Mouse (Mus musculus): ENCODE measurements around the gene Gm21981. TPM values are rescaled to one million over a fixed set of nuclear protein-coding genes. Genes with fewer than 3 reads are reported as not detected.
A peak's percentile ranks its signal among the peaks of the same experiment; 100 is the strongest.

Gene Gm21981
- polyA plus RNA-seq, 1 experiment from 2014 or later = not detected

GRCm38 (mm10) chr17:47702548-47703345 lies 8.5 kb upstream of the Gm21981 start:
- WGBS (ENCODE audit: insufficient replicate concordance) = 40% methylated on average over 28 of the region's 28 CpGs
- Histone ChIP-seq H3K4me2 (no peak overlapping the region), H3K4me3 (replicated peaks) (no peak overlapping the region), H3K27me3 (peaks cover 60% of the 10 kb centered on the region), H3K36me3 (replicated peaks) (no peaks in the 10 kb centered on the region), H3K27ac (replicated peaks) (no peak overlapping the region), H3K9ac (no peak overlapping the region), H3K9me3 (replicated peaks) (no peaks in the 10 kb centered on the region), H3K4me1 (replicated peaks) (peaks cover 14% of the 10 kb centered on the region)
- ATAC-seq (ENCODE audit: insufficient read depth) = no peak; the same call in 1 of the 2 replicates

- Histone ChIP-seq H3K4me1 (replicated peaks) (peaks cover 14% of the 10 kb centered on the region), H3K27me3 (peaks cover 63% of the 10 kb centered on the region), H3K9me3 (replicated peaks) (no peaks in the 10 kb centered on the region), H3K9ac (no peak overlapping the region), H3K4me3 (replicated peaks) (no peak overlapping the region), H3K4me2 (no peak overlapping the region), H3K27ac (replicated peaks) (no peak overlapping the region), H3K36me3 (replicated peaks) (no peaks in the 10 kb centered on the region)
- ATAC-seq (ENCODE audit: insufficient read depth) = no peak
- 68% methylated on average over 9 of the region's 9 CpGs for WGBS (ENCODE audit: insufficient replicate concordance)
These were observed 7.5 kb upstream of the Gm21981 start for GRCm38 (mm10) chr17:47701793-47702192.

GRCm38 (mm10) chr17:47699055-47699454 lies 4.8 kb upstream of the Gm21981 start:
- Histone ChIP-seq H3K4me3 (replicated peaks) (no peak overlapping the region), H3K27me3 (peaks cover 67% of the 10 kb centered on the region), H3K4me1 (replicated peaks) (peaks cover 33% of the 10 kb centered on the region), H3K27ac (replicated peaks) (peak overlapping the region; percentile 41; the same call in 1 of the 2 replicates), H3K9ac (no peak overlapping the region), H3K36me3 (replicated peaks) (no peaks in the 10 kb centered on the region), H3K9me3 (replicated peaks) (no peaks in the 10 kb centered on the region), H3K4me2 (no peak overlapping the region)
- 60% methylated on average over 2 of the region's 2 CpGs for WGBS (ENCODE audit: insufficient replicate concordance)
- no peak for ATAC-seq (ENCODE audit: insufficient read depth)

- no peak overlapping the region for H3K27ac ChIP-seq (replicated peaks)
- no peak overlapping the region for H3K9ac ChIP-seq
- WGBS (ENCODE audit: insufficient replicate concordance) = 69% methylated on average over 10 of the region's 10 CpGs
- H3K9me3 ChIP-seq (replicated peaks) = no peaks in the 10 kb centered on the region
- H3K4me2 ChIP-seq = no peak overlapping the region
- no peak for ATAC-seq (ENCODE audit: insufficient read depth)
- peaks cover 38% of the 10 kb centered on the region for H3K4me1 ChIP-seq (replicated peaks)
- no peaks in the 10 kb centered on the region for H3K36me3 ChIP-seq (replicated peaks)
- H3K4me3 ChIP-seq (replicated peaks) = no peak overlapping the region
- H3K27me3 ChIP-seq = peaks cover 68% of the 10 kb centered on the region
These were observed 3.9 kb upstream of the Gm21981 start for GRCm38 (mm10) chr17:47698156-47698555.

GRCm38 (mm10) chr17:47695337-47695710 lies 1.1 kb upstream of the Gm21981 start:
- Histone ChIP-seq H3K27me3 (peaks cover 72% of the 10 kb centered on the region), H3K27ac (replicated peaks) (no peak overlapping the region)
- 0% methylated on average over 23 of the region's 23 CpGs for WGBS (ENCODE audit: insufficient replicate concordance)

GRCm38 (mm10) chr17:47694503-47695336 lies 465 bp upstream of the Gm21981 start, which contains the start of gene Prickle4:
TSS of gene Prickle4 (minus strand) at chr17:47694736.
- 0 out of 2 replicates have a peak within 1 kb of the TSS, but pooled peaks have one; percentile 48 for H3K27ac ChIP-seq (replicated peaks)
- peak; percentile 86 for ATAC-seq (ENCODE audit: insufficient read depth)
- peak within 1 kb of the TSS; percentile 63 for H3K9ac ChIP-seq
- under 1% methylated on average over 73 of the region's 82 CpGs for WGBS (ENCODE audit: insufficient replicate concordance)
- no peaks in the 10 kb centered on the region for H3K9me3 ChIP-seq (replicated peaks)
- H3K27me3 ChIP-seq = peaks cover 73% of the 10 kb centered on the region
- peak within 1 kb of the TSS; percentile 67 for H3K4me3 ChIP-seq (replicated peaks)
- peaks cover 32% of the 10 kb centered on the region for H3K4me1 ChIP-seq (replicated peaks)
- no peaks in the 10 kb centered on the region for H3K36me3 ChIP-seq (replicated peaks)
- peak within 1 kb of the TSS; percentile 95 for H3K4me2 ChIP-seq

More at GRCm38 (mm10) chr17:47695337-47695710, 1.1 kb upstream of the Gm21981 start:
- H3K9me3 ChIP-seq (replicated peaks) = no peaks in the 10 kb centered on the region
- no peaks in the 10 kb centered on the region for H3K36me3 ChIP-seq (replicated peaks)
- H3K4me1 ChIP-seq (replicated peaks) = peaks cover 36% of the 10 kb centered on the region
- H3K9ac ChIP-seq = peak overlapping the region; percentile 63
- peak overlapping the region; percentile 67 for H3K4me3 ChIP-seq (replicated peaks)
- peak overlapping the region; percentile 95 for H3K4me2 ChIP-seq
- ATAC-seq (ENCODE audit: insufficient read depth) = no peak

GRCm38 (mm10) chr17:47693671-47694441 lies 399 bp downstream of the Gm21981 start:
- WGBS (ENCODE audit: insufficient replicate concordance) = 47% methylated on average over 13 of the region's 13 CpGs
- Histone ChIP-seq H3K36me3 (replicated peaks) (no peaks in the 10 kb centered on the region), H3K9ac (no peak overlapping the region), H3K4me1 (replicated peaks) (peaks cover 35% of the 10 kb centered on the region), H3K9me3 (replicated peaks) (no peaks in the 10 kb centered on the region), H3K4me3 (replicated peaks) (peak overlapping the region; percentile 67), H3K27me3 (peaks cover 78% of the 10 kb centered on the region), H3K27ac (replicated peaks) (no peak overlapping the region), H3K4me2 (peak overlapping the region; percentile 95)
- ATAC-seq (ENCODE audit: insufficient read depth) = no peak

GRCm38 (mm10) chr17:47691650-47692049 lies 2.6 kb downstream of the Gm21981 start:
- no peak overlapping the region for H3K4me2 ChIP-seq
- no peak overlapping the region for H3K4me3 ChIP-seq (replicated peaks)
- no peaks in the 10 kb centered on the region for H3K9me3 ChIP-seq (replicated peaks)
- 77% methylated on average over 3 of the region's 3 CpGs for WGBS (ENCODE audit: insufficient replicate concordance)
- H3K4me1 ChIP-seq (replicated peaks) = peaks cover 56% of the 10 kb centered on the region
- peaks cover 5% of the 10 kb centered on the region; the same call in 1 of the 2 replicates for H3K36me3 ChIP-seq (replicated peaks)
- no peak overlapping the region for H3K27ac ChIP-seq (replicated peaks)
- no peak overlapping the region for H3K9ac ChIP-seq
- ATAC-seq (ENCODE audit: insufficient read depth) = no peak
- peaks cover 63% of the 10 kb centered on the region for H3K27me3 ChIP-seq

- Histone ChIP-seq H3K36me3 (replicated peaks) (peaks cover 22% of the 10 kb centered on the region), H3K4me2 (no peak overlapping the region), H3K9ac (no peak overlapping the region), H3K4me1 (replicated peaks) (peaks cover 51% of the 10 kb centered on the region), H3K4me3 (replicated peaks) (0 out of 2 replicates have a peak overlapping the region, but pooled peaks have one; percentile 86), H3K9me3 (replicated peaks) (no peaks in the 10 kb centered on the region), H3K27me3 (peaks cover 45% of the 10 kb centered on the region), H3K27ac (replicated peaks) (no peak overlapping the region)
- WGBS (ENCODE audit: insufficient replicate concordance) = 59% methylated on average over 8 of the region's 8 CpGs
- no peak for ATAC-seq (ENCODE audit: insufficient read depth)
These were observed 4.4 kb downstream of the Gm21981 start for GRCm38 (mm10) chr17:47689894-47690293.

- peaks cover 35% of the 10 kb centered on the region for H3K27me3 ChIP-seq
- ATAC-seq (ENCODE audit: insufficient read depth) = peak; percentile 57
- H3K4me2 ChIP-seq = peak within 1 kb of the TSS; percentile 97
- H3K9ac ChIP-seq = peak within 1 kb of the TSS; percentile 70
- WGBS (ENCODE audit: insufficient replicate concordance) = 2% methylated on average over 58 of the region's 58 CpGs
- peak within 1 kb of the TSS; percentile 78 for H3K27ac ChIP-seq (replicated peaks)
- peaks cover 41% of the 10 kb centered on the region for H3K4me1 ChIP-seq (replicated peaks)
- H3K4me3 ChIP-seq (replicated peaks) = peak within 1 kb of the TSS; percentile 86
- no peaks in the 10 kb centered on the region for H3K9me3 ChIP-seq (replicated peaks)
- H3K36me3 ChIP-seq (replicated peaks) = peaks cover 30% of the 10 kb centered on the region
These were observed 5.4 kb downstream of the Gm21981 start, which contains the start of gene Frs3 for GRCm38 (mm10) chr17:47688608-47689575. TSS of gene Frs3 (plus strand) at chr17:47689030.

All from liver, embryonic 15.5 days (tissue).